Mouse (Mus musculus) spleen, postnatal 4 days (tissue): ENCODE measurements around the gene Fkbp15.

Source experiments
- DNase-seq, 2 experiments: peaks; one replicate each; pipeline ENCODE4 v3.0.0; 2022; ENCODE audit warnings: low spot score in 2 of 2

Gene Fkbp15

DNA sequence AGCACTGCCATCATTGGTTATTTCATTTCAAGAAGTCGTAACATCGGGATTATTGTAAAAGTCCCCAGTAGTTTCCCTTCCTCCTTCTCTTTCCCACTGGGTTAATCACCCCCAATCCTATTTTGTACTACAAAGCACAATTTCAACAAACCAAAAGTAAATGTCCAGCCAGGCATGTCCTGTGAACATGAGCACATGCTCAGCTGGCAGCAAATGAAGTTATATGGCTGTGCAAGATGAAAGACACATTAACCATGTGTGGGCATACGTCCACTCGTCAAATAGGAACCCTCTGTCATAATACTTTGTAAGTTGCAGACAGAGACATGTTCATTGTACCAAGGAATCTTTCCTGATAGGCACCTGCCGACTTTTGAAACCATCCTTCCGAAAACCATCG lies 77.4 kb downstream of the Fkbp15 start:
- DNase-seq, result no peak

GRCm38 (mm10) chr4:62281319-62281718 lies 79.0 kb downstream of the Fkbp15 start:
- peak in 1 of 2 experiments; percentile 53 for DNase-seq

DNA sequence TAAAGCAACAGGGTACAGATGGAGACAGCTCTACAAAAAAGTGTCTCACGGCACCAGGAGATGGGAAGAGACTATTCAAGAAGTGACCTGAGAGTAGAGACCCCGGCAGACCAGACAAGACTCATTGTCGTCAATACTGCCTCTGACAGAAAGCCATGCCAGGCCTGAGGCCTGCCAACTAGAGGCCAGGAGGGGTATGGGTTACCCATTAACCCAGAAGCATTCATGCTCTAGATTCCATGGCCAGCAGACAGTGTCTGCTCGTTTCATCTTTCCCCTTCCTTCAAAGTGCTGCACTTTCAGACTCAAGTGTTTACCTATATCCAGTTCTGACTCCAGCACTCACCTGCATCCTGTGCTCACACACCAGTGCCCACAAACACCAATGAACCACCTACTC lies 82.3 kb downstream of the Fkbp15 start:
- no peak for DNase-seq

- DNase-seq, result peak; percentile 7 to 36
Measured at GRCm38 (mm10) chr4:62277222-62277621, 83.1 kb downstream of the Fkbp15 start.

- DNase-seq, result peak; percentile 2 to 35
Measured at GRCm38 (mm10) chr4:62276642-62277041, 83.7 kb downstream of the Fkbp15 start.

DNA sequence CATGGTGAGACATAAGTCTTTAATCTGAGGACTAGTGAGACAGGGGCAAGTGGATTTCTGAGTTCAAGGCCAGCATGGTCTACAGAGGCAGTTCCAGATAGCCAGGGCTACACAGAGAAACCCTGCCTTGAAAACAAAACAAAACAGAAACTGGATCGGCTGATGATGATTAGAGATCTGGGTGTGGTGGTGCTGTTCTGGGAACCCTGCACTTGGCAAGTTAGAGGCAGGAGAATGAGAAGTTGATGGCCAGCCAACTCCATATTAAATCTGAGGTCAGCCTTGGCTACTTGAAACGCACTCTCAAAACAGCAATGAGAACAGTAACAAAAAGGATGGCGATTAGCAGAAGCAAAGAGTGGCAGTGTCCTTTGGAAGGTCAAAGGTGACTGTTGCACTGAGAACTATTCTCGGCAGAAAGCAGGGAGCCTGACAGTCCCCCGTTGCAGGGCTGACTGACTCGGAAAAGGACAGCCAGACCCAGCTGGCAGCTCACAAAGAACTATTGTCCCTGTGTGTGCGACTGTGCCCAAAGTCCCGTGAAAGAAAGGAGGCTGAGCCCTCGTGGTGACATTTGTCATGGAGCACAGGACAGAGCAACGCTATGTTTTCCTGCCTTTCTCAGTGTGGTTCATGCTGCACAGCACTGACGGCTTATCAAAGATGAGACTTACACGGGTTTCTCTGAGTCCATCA lies 85.4 kb downstream of the Fkbp15 start:
- peak; percentile 8 to 50 for DNase-seq

DNA sequence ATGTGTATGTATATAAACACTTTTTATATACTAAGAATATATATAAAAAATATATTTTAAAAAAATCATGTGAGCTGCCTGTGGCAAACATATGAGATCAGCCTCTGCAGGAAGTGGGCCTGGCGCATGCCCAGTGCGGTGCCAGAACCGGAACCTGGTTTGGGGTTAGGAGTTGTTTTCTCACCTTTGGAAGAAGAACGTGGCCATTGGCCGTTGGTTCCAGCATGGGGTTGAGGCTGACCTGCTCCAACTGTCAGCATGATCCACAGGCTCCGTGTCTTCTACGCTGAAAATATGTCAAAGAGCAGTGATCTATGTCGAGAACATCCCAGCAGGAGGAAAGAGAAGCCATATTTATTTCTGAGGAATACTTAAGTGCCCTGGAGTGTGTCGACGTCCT lies 86.4 kb downstream of the Fkbp15 start:
- DNase-seq, result peak; percentile 2 to 53

DNA sequence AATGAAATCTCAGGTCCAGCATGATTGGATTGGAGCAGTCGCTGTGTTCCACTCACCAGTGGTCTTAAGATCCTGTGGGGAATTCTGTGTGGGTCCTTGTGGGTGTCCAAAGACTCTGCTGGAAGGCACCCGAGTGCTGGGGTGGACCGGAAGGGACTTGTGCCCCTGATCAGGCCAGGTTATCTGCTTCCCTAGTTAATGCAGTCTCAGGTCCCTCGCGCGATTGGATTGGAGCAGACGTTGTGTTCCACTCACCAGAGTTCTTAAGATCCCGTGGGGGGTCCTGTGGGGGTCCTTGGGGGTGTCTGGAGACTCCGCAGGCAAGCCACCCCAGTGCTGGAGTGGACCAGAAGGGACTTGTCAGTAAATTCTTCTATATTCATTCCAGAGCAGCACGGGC lies 87.7 kb downstream of the Fkbp15 start:
- peak; percentile 10 to 50 for DNase-seq

- DNase-seq, result peak in 1 of 2 experiments; percentile 35
Measured at GRCm38 (mm10) chr4:62267101-62267500, 93.2 kb downstream of the Fkbp15 start.

GRCm38 (mm10) chr4:62266016-62266415 lies 94.3 kb downstream of the Fkbp15 start:
- DNase-seq, result peak in 1 of 2 experiments; percentile 49

DNA sequence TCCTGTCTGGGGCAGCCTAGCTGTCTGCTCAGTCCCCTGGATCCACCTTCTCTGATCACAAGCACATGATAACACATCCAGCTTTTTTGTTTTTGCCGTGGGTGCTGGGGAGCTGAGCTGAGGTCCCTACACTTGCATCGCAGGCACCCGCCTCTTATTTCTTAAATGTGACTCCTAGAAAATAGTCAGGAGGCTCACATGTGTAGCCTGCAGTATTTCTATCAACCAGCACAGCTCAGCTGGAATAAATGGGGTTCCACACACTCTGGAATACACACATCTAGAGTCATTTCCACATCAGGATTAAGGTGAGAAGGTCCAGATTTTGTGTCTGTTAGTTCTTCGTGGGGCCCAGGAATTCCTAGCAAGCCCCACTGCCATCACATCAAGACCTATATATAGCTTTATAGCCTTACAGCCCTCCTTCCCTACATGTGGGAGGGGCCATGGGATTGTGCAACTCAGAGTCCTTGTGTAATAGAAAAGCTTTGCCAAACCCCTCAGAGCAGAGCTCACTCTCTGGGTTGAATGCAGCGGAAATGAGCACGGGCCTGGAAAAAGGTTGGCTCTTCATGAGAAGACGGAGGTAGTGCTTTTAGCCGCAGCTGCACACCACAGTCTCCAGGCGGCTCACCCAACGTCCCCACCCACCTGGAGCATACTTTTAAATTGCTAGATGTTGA lies 95.1 kb downstream of the Fkbp15 start:
- DNase-seq, result peak in 1 of 2 experiments; percentile 47

DNA sequence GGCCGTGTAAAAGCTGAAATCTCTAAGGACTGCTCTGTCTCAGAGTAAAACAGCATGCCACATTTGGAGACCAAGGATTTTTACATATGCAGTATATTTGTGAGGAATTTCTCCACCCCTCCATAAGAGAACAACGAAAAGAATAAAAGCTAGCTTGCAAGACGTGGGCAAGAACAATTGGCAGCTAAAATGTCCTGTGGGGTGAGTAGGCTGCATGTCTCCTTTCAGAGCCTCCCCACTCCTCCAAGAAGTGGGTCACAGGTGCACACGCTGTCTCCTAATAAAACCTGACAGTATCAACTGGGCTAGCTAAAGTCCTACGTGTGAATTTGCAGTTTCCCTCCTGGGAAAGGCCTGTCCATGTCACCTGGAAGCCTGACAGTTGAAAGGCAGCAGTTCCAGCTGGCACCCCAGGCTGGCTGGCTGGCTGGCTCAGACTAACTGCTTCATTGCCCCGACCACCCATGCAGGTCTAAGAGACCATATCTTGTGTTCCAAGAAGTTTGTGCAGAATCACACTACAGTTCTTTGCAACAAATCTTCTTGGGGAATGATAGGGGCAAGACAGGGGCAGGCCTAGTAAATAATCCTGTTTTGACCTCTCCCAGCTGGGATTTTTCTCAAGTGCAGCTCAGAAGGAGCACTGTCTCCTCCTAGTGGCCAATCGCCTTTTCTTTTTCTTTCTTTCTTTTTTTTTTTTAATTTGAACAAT lies 97.1 kb downstream of the Fkbp15 start:
- DNase-seq, result peak in 1 of 2 experiments; percentile 52

DNA sequence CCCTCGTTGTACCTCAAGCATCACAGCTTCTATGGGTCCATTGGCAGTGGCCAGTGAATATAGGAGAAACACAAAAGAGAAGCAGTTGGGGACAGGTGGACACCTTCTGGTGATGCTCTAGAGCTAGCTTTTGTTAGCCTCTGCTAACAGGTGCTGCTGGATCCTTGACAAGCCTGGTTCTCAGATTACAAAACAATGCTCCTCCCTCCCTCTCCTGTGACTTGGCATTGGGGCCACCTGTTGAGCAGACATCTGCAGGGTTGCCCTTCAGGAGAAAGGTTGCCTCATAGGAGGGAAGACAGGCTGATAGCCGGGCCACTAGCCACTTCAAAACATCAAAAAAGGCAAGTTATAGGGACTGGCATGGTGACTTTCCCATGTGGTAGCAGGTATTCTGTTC lies 98.1 kb downstream of the Fkbp15 start, which contains the start of gene Slc31a2:
Gene Slc31a2 (plus strand): TSS at position 287 of the 400 bp plus-strand sequence.
- no peak for DNase-seq

DNA sequence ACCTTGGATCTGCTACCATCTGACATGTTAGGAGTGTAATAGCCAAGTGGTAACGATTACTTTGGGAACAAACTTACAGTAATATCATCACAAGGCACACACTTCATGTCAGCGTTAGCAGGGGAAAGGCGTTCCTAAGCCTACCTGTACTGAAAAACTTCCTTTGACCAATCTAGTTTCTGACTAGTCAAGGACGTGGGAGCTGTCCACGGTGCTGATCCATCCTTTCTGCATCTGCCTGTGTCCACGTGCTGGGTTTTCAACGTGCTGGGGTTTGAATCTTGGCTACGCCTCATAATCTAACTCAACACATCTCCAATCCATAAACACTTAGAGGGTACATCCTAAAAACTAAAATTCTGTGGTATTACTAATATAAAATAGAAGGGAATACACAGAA lies 103.4 kb downstream of the Fkbp15 start:
- DNase-seq, result peak in 1 of 2 experiments; percentile 69

- DNase-seq, result peak in 1 of 2 experiments; percentile 41
Measured at GRCm38 (mm10) chr4:62254551-62254950, 105.8 kb downstream of the Fkbp15 start.

- peak in 1 of 2 experiments; percentile 35 for DNase-seq
Measured at GRCm38 (mm10) chr4:62251776-62252175, 108.6 kb downstream of the Fkbp15 start.

- DNase-seq, result peak in 1 of 2 experiments; percentile 55
Measured at GRCm38 (mm10) chr4:62250896-62251544, 109.3 kb downstream of the Fkbp15 start.
